Mouse (Mus musculus) urinary bladder, postnatal 14 days (tissue): ENCODE data around the gene Nub1.

Experiments
- DNase-seq: peaks from one replicate; pipeline ENCODE4 v3.0.0; 2021; ENCODE audit warnings: low spot score

Nub1 gene

DNA sequence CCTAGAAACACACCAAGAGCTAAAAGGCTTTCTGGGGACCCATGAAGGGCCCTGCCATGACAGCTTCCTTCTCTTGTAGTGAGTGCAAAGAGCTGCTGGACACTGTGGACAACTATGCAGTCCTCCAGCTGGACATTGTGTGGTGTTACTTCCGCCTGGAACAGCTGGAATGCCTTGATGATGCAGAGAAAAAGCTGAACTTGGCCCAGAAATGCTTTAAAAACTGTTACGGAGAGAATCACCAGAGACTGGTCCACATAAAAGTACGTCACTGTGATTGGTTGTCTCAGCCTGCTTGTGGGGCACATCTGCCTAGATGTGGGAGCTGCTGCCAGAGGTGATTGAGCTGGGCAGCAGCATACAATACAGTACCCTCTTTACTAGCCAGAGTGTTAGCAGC is 15.9 kb downstream of the Nub1 start:
- no peak for DNase-seq

DNA sequence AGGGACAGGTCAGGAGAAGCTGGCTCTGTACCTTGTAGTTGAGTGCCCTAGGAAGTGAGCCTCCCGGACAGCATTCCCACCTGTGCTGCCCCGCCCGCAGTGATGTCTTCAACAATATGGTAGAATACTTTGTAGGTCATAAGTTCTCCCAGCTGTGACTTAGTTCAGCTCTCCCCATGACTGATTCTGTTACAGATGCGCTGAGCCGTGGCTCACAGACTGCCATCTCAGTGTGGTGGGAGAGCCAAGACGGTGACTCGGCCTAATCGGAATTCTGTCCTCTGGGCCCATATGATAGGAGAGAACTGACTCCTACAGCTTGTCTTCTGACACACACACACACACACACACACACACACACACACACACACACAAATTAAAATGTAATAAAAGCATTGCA is 19.3 kb downstream of the Nub1 start:
- DNase-seq = no peak

DNA sequence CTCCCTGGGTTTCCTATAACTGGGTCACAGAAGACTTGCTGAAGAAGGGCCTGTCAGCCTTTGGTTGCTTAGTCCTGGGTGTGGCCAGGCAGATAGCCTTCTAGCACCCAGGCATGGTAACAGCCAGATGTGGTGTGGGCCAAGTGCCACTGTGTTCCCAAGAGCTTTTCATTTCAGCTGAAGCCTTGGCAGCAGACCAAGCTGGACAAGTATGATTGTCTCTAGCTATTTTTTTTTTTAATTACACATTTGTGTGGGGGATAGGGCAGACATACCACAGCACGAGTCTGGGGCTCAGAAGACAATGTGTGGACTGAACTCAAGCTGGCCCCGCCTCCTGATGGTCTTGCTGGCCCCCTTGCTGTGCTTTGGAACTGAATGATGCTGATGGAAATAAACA is 24.6 kb downstream of the Nub1 start:
- DNase-seq = no peak

DNA sequence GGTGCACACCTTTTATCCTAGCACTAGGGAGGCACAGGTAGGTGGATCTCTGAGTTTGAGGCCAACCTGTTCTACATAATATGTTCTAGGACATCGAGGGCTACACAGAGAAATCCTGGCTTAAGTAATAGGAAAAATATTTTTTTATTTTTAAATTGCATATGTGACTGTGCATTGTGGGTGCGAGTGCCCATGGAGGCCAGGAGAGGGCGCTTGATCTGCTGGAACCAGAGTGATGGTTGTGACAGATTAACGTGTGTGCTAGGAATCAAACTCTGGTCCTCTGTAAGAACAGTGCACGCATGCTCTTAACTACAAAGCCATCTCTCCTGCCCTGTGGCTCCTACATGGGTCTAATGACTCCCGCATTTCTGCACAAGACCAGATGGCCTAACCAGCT is 26.3 kb downstream of the Nub1 start:
- DNase-seq = no peak

- DNase-seq = no peak
These were observed 27.9 kb downstream of the Nub1 start for GRCm38 (mm10) chr5:24713199-24713598.

- no peak for DNase-seq
These were observed 28.7 kb downstream of the Nub1 start for GRCm38 (mm10) chr5:24713987-24714386.

DNA sequence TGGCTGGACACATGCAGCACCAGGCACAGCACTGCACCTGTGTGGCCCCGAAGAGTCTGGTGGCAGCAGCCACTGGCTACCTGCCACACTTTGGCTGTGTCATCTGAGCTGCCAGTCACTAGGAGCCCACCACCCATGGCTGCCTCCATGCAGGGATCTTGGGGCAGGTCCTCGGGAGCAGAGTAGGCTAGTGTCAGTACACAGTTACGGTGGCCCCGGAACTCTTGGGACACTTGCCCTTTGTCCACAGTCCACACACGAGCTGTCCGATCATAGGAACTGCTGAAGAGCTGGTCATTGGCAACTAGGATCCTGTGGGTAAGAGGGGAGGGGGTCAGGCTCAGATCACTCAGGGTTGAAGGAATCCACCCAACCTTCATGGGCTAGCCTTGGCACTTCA is 32.7 kb downstream of the Nub1 start:
- no peak for DNase-seq

DNA sequence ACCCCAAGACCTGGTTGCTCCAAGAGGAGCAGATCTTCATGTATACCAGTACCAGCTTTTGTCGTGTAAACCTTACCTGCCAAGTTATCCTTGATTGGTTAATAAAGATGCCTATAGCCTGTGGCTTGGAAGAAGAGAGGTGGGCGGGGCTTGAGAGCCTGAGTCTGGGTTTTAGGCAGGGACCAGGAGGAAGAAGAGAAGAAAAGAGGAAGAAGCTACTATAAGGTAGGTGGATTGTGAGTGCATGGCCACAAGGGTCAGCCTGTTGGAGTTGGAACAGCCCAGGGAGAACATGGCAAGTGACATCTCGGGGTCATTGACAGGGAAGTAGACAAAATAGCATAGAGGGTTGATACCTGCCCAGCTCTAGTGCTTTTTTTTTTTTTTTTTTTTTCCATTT is 34.5 kb downstream of the Nub1 start:
- no peak for DNase-seq

DNA sequence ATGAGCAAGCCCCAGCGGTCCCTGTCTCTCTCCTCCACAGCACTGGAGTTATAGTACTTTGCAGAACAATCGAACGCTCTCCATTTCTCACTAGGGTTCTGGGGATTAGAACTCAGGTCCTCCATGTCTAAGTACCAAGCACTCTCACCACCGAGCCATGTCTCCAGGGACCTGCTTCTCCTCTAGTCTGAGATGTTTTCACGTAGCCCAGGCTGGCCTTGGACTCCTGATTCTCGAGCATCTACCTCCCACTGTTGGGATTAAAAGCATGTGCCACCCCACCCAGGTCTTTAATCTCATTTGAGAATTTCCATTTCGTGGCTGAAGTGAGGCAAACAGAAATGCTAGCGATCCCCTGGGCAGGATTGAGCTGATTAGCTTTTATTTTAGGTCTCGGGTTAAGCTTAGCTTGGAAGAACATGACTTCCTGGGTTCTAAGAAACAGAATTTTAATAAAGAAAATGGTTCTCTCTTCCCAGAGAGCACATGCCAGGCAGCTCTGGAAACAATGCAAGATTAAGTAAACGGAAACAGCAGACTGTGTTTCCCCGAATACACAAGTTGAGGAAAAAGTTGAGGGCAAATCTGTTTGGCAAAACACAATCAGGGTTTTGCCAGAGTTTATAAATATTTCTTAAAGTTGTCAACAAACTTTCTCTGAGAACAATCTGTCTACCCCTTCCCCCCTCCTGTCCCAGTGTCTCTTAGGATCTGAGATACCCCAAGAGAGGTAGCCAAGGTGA is 38.4 kb downstream of the Nub1 start:
- no peak for DNase-seq

DNA sequence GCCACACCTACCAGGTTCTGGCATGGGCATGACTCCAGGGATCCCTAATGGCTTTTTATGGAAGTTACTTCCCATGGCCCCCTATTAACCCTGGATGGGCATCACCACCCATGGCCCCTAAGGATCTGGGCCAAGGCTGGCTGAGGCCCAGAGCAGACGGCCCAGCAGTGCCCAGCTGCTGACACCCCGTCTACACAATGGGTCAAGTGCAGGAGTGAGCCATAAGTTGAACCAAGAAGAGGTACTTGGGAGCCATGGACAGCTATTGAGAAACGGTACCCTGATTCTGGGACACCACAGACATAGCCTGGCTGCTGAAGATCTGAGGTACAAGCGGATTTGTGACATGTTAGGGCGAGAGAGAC is 38.9 kb downstream of the Nub1 start:
- no peak for DNase-seq

GRCm38 (mm10) chr5:24724805-24725204 is 39.5 kb downstream of the Nub1 start:
- DNase-seq = no peak

- no peak for DNase-seq
These were observed 40.6 kb downstream of the Nub1 start for GRCm38 (mm10) chr5:24725897-24726296.

- peak; percentile 55 for DNase-seq
These were observed 41.8 kb downstream of the Nub1 start for GRCm38 (mm10) chr5:24726901-24727836.

DNA sequence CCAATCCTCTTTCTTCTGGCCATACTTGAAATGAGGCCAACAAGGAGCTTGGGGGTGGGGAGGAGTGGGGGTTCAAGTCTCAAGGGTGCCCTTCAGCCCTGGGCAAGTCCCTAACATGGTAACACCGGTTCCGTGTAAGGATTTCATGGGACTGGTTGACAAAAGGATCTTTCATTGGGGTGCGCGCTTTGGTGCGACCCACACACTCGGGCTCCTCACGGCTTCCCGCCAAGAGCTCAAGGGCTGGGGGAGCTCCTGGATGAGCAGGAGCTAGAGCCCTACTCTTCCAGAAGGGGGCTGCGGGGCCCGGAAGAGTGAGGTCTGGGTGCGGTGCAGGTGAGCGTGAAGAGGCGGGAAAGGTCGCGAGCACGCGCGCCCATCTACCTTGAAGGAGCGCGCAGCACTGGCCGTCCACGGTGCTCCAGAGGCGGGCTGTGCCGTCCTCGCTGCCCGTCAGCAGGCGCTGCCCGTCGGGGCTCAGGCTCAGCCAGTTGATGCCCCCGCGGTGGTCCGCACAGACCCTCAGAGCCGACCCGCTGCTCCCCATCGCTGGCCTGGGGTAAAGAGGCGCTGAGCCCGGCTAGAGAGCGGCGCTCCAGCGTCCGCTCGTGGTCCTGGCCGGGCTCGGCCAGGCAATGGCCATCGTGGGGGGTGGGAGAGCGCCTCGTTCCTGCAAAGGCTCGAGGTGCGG is 44.6 kb downstream of the Nub1 start:
- DNase-seq = no peak

GRCm38 (mm10) chr5:24730488-24730871 is 45.1 kb downstream of the Nub1 start, which contains the start of gene Wdr86:
Gene Wdr86 (minus strand): TSS chr5:24730727.
- no peak for DNase-seq

DNA sequence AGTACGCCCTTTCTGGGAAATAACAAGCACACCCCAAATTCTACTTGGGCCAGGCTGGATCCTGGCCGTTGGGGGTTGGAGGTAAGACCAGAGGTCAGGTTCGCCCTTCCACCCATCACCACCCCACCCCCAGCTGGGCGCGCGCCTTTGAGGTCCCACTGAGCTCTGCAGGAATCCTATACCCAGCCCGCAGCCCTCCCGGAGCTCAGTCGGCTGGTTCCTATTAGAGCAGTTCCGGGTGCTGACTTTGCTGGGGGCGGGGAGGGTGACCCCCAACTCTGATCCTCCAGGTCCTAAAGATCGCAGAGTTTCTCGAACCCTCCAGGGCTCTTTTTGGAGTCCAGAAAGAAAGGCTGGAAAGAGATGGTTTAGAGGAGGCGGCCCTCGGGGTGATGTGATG is 45.7 kb downstream of the Nub1 start:
- DNase-seq = no peak

DNA sequence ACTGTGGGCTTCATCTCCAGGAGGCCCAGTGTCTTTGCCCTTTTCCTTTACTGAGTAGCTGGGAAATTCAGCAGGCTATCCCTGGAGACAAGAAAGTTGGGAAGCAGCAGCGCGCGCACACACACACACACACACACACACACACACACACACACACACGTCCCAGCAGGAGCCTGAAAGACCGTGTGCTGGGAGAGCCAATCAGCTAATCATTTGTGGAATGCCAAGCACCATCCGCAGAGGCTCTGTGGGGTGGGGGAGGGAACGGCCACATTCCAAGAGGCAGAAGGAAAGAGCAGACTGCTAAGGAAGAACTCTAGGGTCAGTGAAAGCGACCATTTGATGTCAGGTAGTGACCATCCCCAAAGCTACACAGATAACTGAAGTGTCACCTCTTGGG is 47.8 kb downstream of the Nub1 start:
- DNase-seq = peak; percentile 33

GRCm38 (mm10) chr5:24733771-24734426 is 48.6 kb downstream of the Nub1 start:
- DNase-seq = no peak

DNA sequence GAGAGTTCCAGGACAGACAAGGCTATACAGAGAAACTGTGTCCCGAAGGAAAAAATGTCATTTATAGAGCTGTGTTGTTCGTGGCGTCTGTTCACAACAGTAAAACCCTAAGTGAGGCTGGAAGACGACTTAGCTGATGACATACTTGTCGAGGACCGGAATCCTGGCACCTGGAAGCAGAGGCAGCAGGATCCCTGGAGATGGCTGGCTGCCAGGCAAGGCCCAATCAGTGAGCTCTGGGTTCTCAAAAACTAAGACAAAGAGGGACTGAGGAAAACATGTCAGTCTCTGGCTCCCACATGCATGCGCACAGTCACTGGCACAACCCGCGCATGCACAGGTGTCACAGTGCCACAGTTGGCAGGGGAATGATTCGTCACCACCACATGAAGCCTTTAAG is 52.3 kb downstream of the Nub1 start:
- no peak for DNase-seq

DNA sequence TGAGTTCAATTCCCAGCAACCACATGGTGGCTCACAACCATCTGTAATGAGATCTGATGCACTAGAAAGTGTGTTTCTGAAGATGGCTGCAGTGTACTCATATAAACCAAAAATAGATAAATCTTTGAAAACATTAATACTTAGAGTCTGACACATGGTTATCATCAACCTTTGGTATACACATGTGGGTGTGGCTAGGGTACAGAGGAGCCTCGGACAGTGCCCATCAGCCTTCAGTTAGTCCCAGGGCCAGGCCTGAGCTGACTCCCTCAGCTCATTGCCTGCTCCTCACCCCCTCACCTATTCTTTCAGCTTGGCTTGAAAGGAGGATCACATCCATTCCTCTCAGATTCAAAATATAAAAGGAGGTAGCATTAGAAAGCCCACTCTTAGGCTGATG is 53.2 kb downstream of the Nub1 start:
- DNase-seq = no peak

- peak; percentile 64 for DNase-seq
These were observed 53.9 kb downstream of the Nub1 start for GRCm38 (mm10) chr5:24739141-24739753.
